Mouse (Mus musculus): Measurements from ENCODE around the gene Cd52. TPM values are rescaled to one million over a fixed set of nuclear protein-coding genes. Genes with fewer than 3 reads are reported as not detected.
A peak's percentile ranks its signal among the peaks of the same experiment; 100 is the strongest.

The Cd52 gene
- total and polyA plus RNA-seq, 2 experiments from 2014 or later = 0.66 to 2.7 TPM

DNA sequence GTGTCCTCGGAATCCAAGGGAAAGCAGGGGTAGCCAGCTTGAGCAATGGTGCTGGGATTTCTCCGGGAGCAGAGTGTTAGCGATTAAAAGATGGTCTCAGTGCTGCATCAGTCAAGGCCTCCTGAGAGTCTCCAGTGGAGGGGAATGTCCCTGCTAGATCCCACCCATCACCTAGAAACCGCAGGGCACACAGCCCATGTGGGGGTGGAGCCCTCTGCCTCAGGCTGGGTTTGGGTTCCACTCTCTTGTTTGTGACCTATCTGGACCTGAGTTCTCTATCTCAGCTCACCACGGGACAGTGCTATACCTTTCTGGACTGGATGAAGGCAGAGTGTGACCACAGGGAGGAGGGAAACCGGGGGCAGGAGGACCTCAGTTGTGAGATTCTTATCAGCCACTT lies 36.0 kb downstream of the Cd52 start:
- Histone ChIP-seq H3K27me3 (ENCODE audit: insufficient read depth, low read length) (no peaks in the 10 kb centered on the region; the same call in 1 of the 2 replicates), H3K4me2 (ENCODE audit: low read depth, low read length, poor library complexity, severe bottlenecking) (no peak overlapping the region), H3K4me3 (ENCODE audit: low read depth, low read length) (no peak overlapping the region), H3K4me1 (ENCODE audit: insufficient read depth, low read length) (no peaks in the 10 kb centered on the region), H3K9me3 (ENCODE audit: low read length) (no peaks in the 10 kb centered on the region), H3K27ac (ENCODE audit: low read depth, low read length) (no peak overlapping the region), H3K36me3 (ENCODE audit: insufficient read depth, low read length) (no peaks in the 10 kb centered on the region), H3K9ac (replicated peaks; ENCODE audit: low read length, poor library complexity, severe bottlenecking) (no peak overlapping the region)
- DNase-seq (ENCODE audit: low spot score) (no peak), ATAC-seq (ENCODE audit: low FRiP score) (no peak)
- 80% methylated on average over 6 of the region's 6 CpGs for WGBS
- TF ChIP-seq CTCF (IDR thresholded peaks at IDR 0.05) = no peak

GRCm38 (mm10) chr4:134058166-134058715 lies 36.6 kb downstream of the Cd52 start:
- Histone ChIP-seq H3K36me3 (ENCODE audit: insufficient read depth, low read length) (no peaks in the 10 kb centered on the region), H3K4me2 (ENCODE audit: low read depth, low read length, poor library complexity, severe bottlenecking) (no peak overlapping the region), H3K4me3 (ENCODE audit: low read depth, low read length) (no peak overlapping the region), H3K9me3 (ENCODE audit: low read length) (no peaks in the 10 kb centered on the region), H3K9ac (replicated peaks; ENCODE audit: low read length, poor library complexity, severe bottlenecking) (no peak overlapping the region), H3K27ac (ENCODE audit: low read depth, low read length) (no peak overlapping the region), H3K4me1 (ENCODE audit: insufficient read depth, low read length) (no peaks in the 10 kb centered on the region), H3K27me3 (ENCODE audit: insufficient read depth, low read length) (no peaks in the 10 kb centered on the region; the same call in 1 of the 2 replicates)
- DNase-seq (ENCODE audit: low spot score) (no peak), ATAC-seq (ENCODE audit: low FRiP score) (no peak)
- TF ChIP-seq CTCF (IDR thresholded peaks at IDR 0.05) = no peak
- 42% methylated on average over 14 of the region's 14 CpGs for WGBS

GRCm38 (mm10) chr4:134053538-134053937 lies 41.3 kb downstream of the Cd52 start, which contains the start of gene Zfp683:
Gene Zfp683 (plus strand): TSS chr4:134053838.
- DNase-seq (ENCODE audit: low spot score) (no peak), ATAC-seq (ENCODE audit: low FRiP score) (no peak)
- no peak for TF ChIP-seq CTCF (IDR thresholded peaks at IDR 0.05)
- Histone ChIP-seq H3K4me1 (ENCODE audit: insufficient read depth, low read length) (no peaks in the 10 kb centered on the region; the same call in 1 of the 2 replicates), H3K36me3 (ENCODE audit: insufficient read depth, low read length) (no peaks in the 10 kb centered on the region), H3K4me3 (ENCODE audit: low read depth, low read length) (no peak within 1 kb of the TSS), H3K9ac (replicated peaks; ENCODE audit: low read length, poor library complexity, severe bottlenecking) (no peak within 1 kb of the TSS), H3K27ac (ENCODE audit: low read depth, low read length) (no peak within 1 kb of the TSS), H3K4me2 (ENCODE audit: low read depth, low read length, poor library complexity, severe bottlenecking) (no peak within 1 kb of the TSS), H3K9me3 (ENCODE audit: low read length) (no peaks in the 10 kb centered on the region), H3K27me3 (ENCODE audit: insufficient read depth, low read length) (no peaks in the 10 kb centered on the region)
- 84% methylated on average over 3 of the region's 3 CpGs for WGBS

DNA sequence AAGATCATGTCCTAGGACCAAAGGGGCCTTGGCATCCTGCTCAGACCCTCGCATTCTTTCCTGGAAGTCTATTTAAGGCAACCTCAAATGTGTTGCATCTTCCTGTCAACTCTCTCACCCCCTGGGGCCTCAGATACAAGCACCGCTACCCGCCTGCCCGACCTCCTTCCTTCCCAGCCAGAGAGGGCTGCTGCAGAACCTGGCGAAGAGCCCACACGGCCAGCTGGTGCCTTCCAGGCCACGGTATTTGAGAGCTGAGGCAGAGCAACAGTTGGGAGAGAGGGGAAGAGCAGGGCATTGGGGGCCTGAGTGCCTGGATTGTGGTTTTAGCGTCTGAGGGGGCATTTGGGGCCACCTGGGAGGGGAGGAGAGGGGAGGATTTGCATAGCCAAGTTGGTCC lies 42.3 kb downstream of the Cd52 start:
- DNase-seq (ENCODE audit: low spot score) (peak; percentile 82), ATAC-seq (ENCODE audit: low FRiP score) (no peak)
- 26% methylated on average over 8 of the region's 8 CpGs for WGBS

DNA sequence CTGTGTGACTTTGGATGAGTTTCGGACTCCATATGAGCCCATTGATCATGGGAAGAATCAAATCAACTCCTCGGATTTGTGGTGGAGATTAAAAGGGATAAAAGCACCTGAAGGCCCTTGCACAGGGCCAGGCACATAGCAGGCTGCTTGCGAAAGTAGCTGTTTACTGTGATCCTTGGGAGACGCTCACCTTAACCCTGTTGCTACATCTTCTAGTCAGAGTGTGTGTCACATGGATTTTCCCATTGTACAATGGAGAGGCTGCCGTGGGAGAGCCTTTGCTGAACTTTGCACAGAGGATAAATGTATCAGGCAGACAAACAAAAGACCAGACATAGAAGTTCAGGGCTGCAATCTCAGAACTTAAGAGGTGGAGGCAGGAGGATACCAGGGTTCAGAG lies 43.0 kb downstream of the Cd52 start:
- Histone ChIP-seq H3K27me3 (ENCODE audit: insufficient read depth, low read length) (no peaks in the 10 kb centered on the region), H3K36me3 (ENCODE audit: insufficient read depth, low read length) (no peaks in the 10 kb centered on the region), H3K4me3 (ENCODE audit: low read depth, low read length) (no peak overlapping the region), H3K27ac (ENCODE audit: low read depth, low read length) (no peak overlapping the region), H3K4me2 (ENCODE audit: low read depth, low read length, poor library complexity, severe bottlenecking) (no peak overlapping the region), H3K9me3 (ENCODE audit: low read length) (no peaks in the 10 kb centered on the region), H3K9ac (replicated peaks; ENCODE audit: low read length, poor library complexity, severe bottlenecking) (no peak overlapping the region), H3K4me1 (ENCODE audit: insufficient read depth, low read length) (no peaks in the 10 kb centered on the region; the same call in 1 of the 2 replicates)
- 79% methylated on average over 5 of the region's 5 CpGs for WGBS
- DNase-seq (ENCODE audit: low spot score) (no peak), ATAC-seq (ENCODE audit: low FRiP score) (no peak)
- no peak for TF ChIP-seq CTCF (IDR thresholded peaks at IDR 0.05)

More for the DNA sequence above, 42.3 kb downstream of the Cd52 start:
- no peak overlapping the region for H3K27ac ChIP-seq (ENCODE audit: low read depth, low read length)
- no peak overlapping the region for H3K4me2 ChIP-seq (ENCODE audit: low read depth, low read length, poor library complexity, severe bottlenecking)
- H3K9ac ChIP-seq (replicated peaks; ENCODE audit: low read length, poor library complexity, severe bottlenecking) = no peak overlapping the region
- H3K4me3 ChIP-seq (ENCODE audit: low read depth, low read length) = no peak overlapping the region
- no peak for TF ChIP-seq CTCF (IDR thresholded peaks at IDR 0.05)
- H3K4me1 ChIP-seq (ENCODE audit: insufficient read depth, low read length) = no peaks in the 10 kb centered on the region; the same call in 1 of the 2 replicates
- H3K27me3 ChIP-seq (ENCODE audit: insufficient read depth, low read length) = no peaks in the 10 kb centered on the region
- no peaks in the 10 kb centered on the region for H3K36me3 ChIP-seq (ENCODE audit: insufficient read depth, low read length)
- H3K9me3 ChIP-seq (ENCODE audit: low read length) = no peaks in the 10 kb centered on the region

- H3K9me3 ChIP-seq (ENCODE audit: low read length) = no peaks in the 10 kb centered on the region
- no peak overlapping the region for H3K27ac ChIP-seq (ENCODE audit: low read depth, low read length)
- H3K9ac ChIP-seq (replicated peaks; ENCODE audit: low read length, poor library complexity, severe bottlenecking) = no peak overlapping the region
- H3K27me3 ChIP-seq (ENCODE audit: insufficient read depth, low read length) = no peaks in the 10 kb centered on the region
- no peaks in the 10 kb centered on the region; the same call in 1 of the 2 replicates for H3K4me1 ChIP-seq (ENCODE audit: insufficient read depth, low read length)
- ATAC-seq (ENCODE audit: low FRiP score) (no peak), DNase-seq (ENCODE audit: low spot score) (no peak)
- no peak overlapping the region for H3K4me2 ChIP-seq (ENCODE audit: low read depth, low read length, poor library complexity, severe bottlenecking)
- no peaks in the 10 kb centered on the region for H3K36me3 ChIP-seq (ENCODE audit: insufficient read depth, low read length)
- 90% methylated on average over 5 of the region's 5 CpGs for WGBS
- no peak overlapping the region for H3K4me3 ChIP-seq (ENCODE audit: low read depth, low read length)
- TF ChIP-seq CTCF (IDR thresholded peaks at IDR 0.05) = no peak
Measured at GRCm38 (mm10) chr4:134047648-134048047, 47.2 kb downstream of the Cd52 start.
